Mouse (Mus musculus) kidney, embryonic 16.5 days (tissue): ENCODE data around the gene Agpat3. TPM values are rescaled to one million over a fixed set of nuclear protein-coding genes. Genes with fewer than 3 reads are reported as not detected.
A peak's percentile ranks its signal among the peaks of the same experiment; 100 is the strongest.

Experiments
- ATAC-seq: fragments of 200-750 bp; cut with Nextera tagmentation; 2 replicates; pipeline ENCODE4 v1.8.0; 2017; ENCODE audit warnings: moderate TSS enrichment; ENCODE audit not compliant: low FRiP score, low TSS enrichment
- H3K27ac ChIP-seq: fragments of 300-500 bp; sonication (generic); 2 replicates; pipeline ENCODE4 v1.5.1; 2014; ENCODE audit warnings: low read length
- H3K27me3 ChIP-seq: fragments of 300-500 bp; sonication (generic); 2 replicates; pipeline ENCODE4 v1.6.1; 2014; ENCODE audit warnings: low read length, control low read depth, mixed read lengths; ENCODE audit not compliant: insufficient read depth
- H3K36me3 ChIP-seq: fragments of 300-500 bp; sonication (generic); 2 replicates; pipeline ENCODE4 v1.6.1; 2014; ENCODE audit warnings: low read length, control low read depth, mixed read lengths; ENCODE audit not compliant: insufficient read depth
- H3K4me1 ChIP-seq: fragments of 300-500 bp; sonication (generic); 2 replicates; pipeline ENCODE4 v1.6.1; 2014; ENCODE audit warnings: low read length, control low read depth, mixed read lengths; ENCODE audit not compliant: insufficient read depth
- H3K4me2 ChIP-seq: fragments of 300-500 bp; sonication (generic); replicated peaks from 2 replicates; pipeline ENCODE4 v1.6.1; 2014; ENCODE audit warnings: low read depth, low read length
- H3K4me3 ChIP-seq: fragments of 300-500 bp; sonication (generic); 2 replicates; pipeline ENCODE4 v1.5.1; 2014; ENCODE audit warnings: mild to moderate bottlenecking, low read length
- H3K9ac ChIP-seq: fragments of 300-500 bp; sonication (generic); replicated peaks from 2 replicates; pipeline ENCODE4 v1.6.1; 2014; ENCODE audit warnings: low read length
- H3K9me3 ChIP-seq: fragments of 300-500 bp; sonication (generic); 2 replicates; pipeline ENCODE4 v1.6.1; 2016; ENCODE audit warnings: low read length, control low read depth
- WGBS: fragments of 180-500 bp; shearing (Covaris S2); extraction: QIAGEN DNeasy Blood & Tissue Kit; methylation state at CpG from one replicate; pipeline ENCODE4 v1.1.7; 2014; 5-methylcytosine and 5-hydroxymethylcytosine counted together
- polyA plus RNA-seq: library from polyadenylated mRNA; unstranded; fragments of >200 nt; fragmentation: Nextera tagmentation; extraction: Ambion mirVana; gene quantifications from 2 replicates; pipeline ENCODE4 v1.2.1, GENCODE M21; 2015

Agpat3 gene
- polyA plus RNA-seq, 1 experiment from 2014 or later, result 81.9 TPM

GRCm38 (mm10) chr10:78351564-78351886 lies 764 bp downstream of the Agpat3 start:
- Histone ChIP-seq H3K4me3 (peak overlapping the region; percentile 96), H3K4me1 (peaks cover 63% of the 10 kb centered on the region), H3K9ac (peak overlapping the region; percentile 99), H3K27ac (peak overlapping the region; percentile 91), H3K4me2 (peak overlapping the region; percentile 73), H3K27me3 (no peaks in the 10 kb centered on the region), H3K9me3 (no peaks in the 10 kb centered on the region), H3K36me3 (peaks cover 4% of the 10 kb centered on the region)
- under 1% methylated on average over 13 of the region's 13 CpGs for WGBS
- no peak for ATAC-seq

- H3K4me1 ChIP-seq, result peaks cover 66% of the 10 kb centered on the region
- peaks cover 4% of the 10 kb centered on the region for H3K36me3 ChIP-seq
- H3K27me3 ChIP-seq, result no peaks in the 10 kb centered on the region
- no peak for ATAC-seq
- peak overlapping the region; percentile 91 for H3K27ac ChIP-seq
- H3K4me3 ChIP-seq, result peak overlapping the region; percentile 96
- H3K4me2 ChIP-seq, result peak overlapping the region; percentile 73
- 14% methylated on average over 6 of the region's 6 CpGs for WGBS
- H3K9ac ChIP-seq, result peak overlapping the region; percentile 99
- no peaks in the 10 kb centered on the region for H3K9me3 ChIP-seq
These were observed 1.3 kb downstream of the Agpat3 start for GRCm38 (mm10) chr10:78350796-78351556.

GRCm38 (mm10) chr10:78349464-78350165 lies 2.7 kb downstream of the Agpat3 start:
- Histone ChIP-seq H3K27ac (peak overlapping the region; percentile 91), H3K9ac (peak overlapping the region; percentile 58), H3K27me3 (no peaks in the 10 kb centered on the region), H3K9me3 (no peaks in the 10 kb centered on the region), H3K36me3 (peaks cover 4% of the 10 kb centered on the region), H3K4me3 (peak overlapping the region; percentile 96), H3K4me1 (peaks cover 70% of the 10 kb centered on the region), H3K4me2 (peak overlapping the region; percentile 73)
- 54% methylated on average over 15 of the region's 15 CpGs for WGBS
- ATAC-seq, result peak; percentile 47

- no peak for ATAC-seq
- 81% methylated on average over 5 of the region's 5 CpGs for WGBS
- H3K9ac ChIP-seq, result no peak overlapping the region; the same call in 1 of the 2 replicates
- peaks cover 4% of the 10 kb centered on the region for H3K36me3 ChIP-seq
- peaks cover 62% of the 10 kb centered on the region for H3K4me1 ChIP-seq
- no peaks in the 10 kb centered on the region for H3K9me3 ChIP-seq
- no peak overlapping the region for H3K4me2 ChIP-seq
- H3K4me3 ChIP-seq, result no peak overlapping the region
- peak overlapping the region; percentile 48 for H3K27ac ChIP-seq
- H3K27me3 ChIP-seq, result no peaks in the 10 kb centered on the region
These were observed 4.1 kb downstream of the Agpat3 start for GRCm38 (mm10) chr10:78348211-78348610.

- no peak overlapping the region for H3K9ac ChIP-seq
- no peak overlapping the region for H3K4me3 ChIP-seq
- peaks cover 4% of the 10 kb centered on the region for H3K36me3 ChIP-seq
- ATAC-seq, result 0 out of 2 replicates have a peak, but pooled peaks have one; percentile 7
- H3K27ac ChIP-seq, result peak overlapping the region; percentile 50; the same call in 1 of the 2 replicates
- H3K27me3 ChIP-seq, result no peaks in the 10 kb centered on the region
- H3K9me3 ChIP-seq, result no peaks in the 10 kb centered on the region
- no peak overlapping the region for H3K4me2 ChIP-seq
- WGBS, result 55% methylated on average over 6 of the region's 6 CpGs
- H3K4me1 ChIP-seq, result peaks cover 54% of the 10 kb centered on the region
These were observed 4.8 kb downstream of the Agpat3 start for GRCm38 (mm10) chr10:78347486-78347885.

- Histone ChIP-seq H3K27ac (no peak overlapping the region; the same call in 1 of the 2 replicates), H3K9ac (no peak overlapping the region), H3K9me3 (no peaks in the 10 kb centered on the region), H3K4me1 (peaks cover 44% of the 10 kb centered on the region), H3K4me3 (no peak overlapping the region), H3K27me3 (no peaks in the 10 kb centered on the region), H3K36me3 (peaks cover 4% of the 10 kb centered on the region), H3K4me2 (no peak overlapping the region)
- no peak for ATAC-seq
- WGBS, result 90% methylated on average over 2 of the region's 2 CpGs
These were observed 6.8 kb downstream of the Agpat3 start for GRCm38 (mm10) chr10:78345466-78345865.

GRCm38 (mm10) chr10:78342091-78342490 lies 10.2 kb downstream of the Agpat3 start:
- H3K4me1 ChIP-seq, result peaks cover 22% of the 10 kb centered on the region
- H3K36me3 ChIP-seq, result peaks cover 4% of the 10 kb centered on the region; the same call in 1 of the 2 replicates
- ATAC-seq, result no peak
- no peaks in the 10 kb centered on the region for H3K9me3 ChIP-seq
- no peak overlapping the region for H3K27ac ChIP-seq
- H3K4me2 ChIP-seq, result no peak overlapping the region
- no peak overlapping the region for H3K9ac ChIP-seq
- 96% methylated on average over 1 of the region's 1 CpGs for WGBS
- H3K4me3 ChIP-seq, result no peak overlapping the region
- no peaks in the 10 kb centered on the region for H3K27me3 ChIP-seq

- Histone ChIP-seq H3K4me1 (peaks cover 25% of the 10 kb centered on the region), H3K4me2 (no peak overlapping the region), H3K36me3 (peaks cover 4% of the 10 kb centered on the region; the same call in 1 of the 2 replicates), H3K9me3 (no peaks in the 10 kb centered on the region), H3K9ac (no peak overlapping the region), H3K27ac (no peak overlapping the region), H3K27me3 (no peaks in the 10 kb centered on the region), H3K4me3 (no peak overlapping the region)
- WGBS, result 41% methylated on average over 5 of the region's 5 CpGs
- ATAC-seq, result no peak
These were observed 14.1 kb downstream of the Agpat3 start for GRCm38 (mm10) chr10:78338180-78338579.

- Histone ChIP-seq H3K27ac (0 out of 2 replicates have a peak overlapping the region, but pooled peaks have one; percentile 9), H3K4me2 (no peak overlapping the region), H3K36me3 (peaks cover 4% of the 10 kb centered on the region; the same call in 1 of the 2 replicates), H3K9me3 (no peaks in the 10 kb centered on the region), H3K27me3 (no peaks in the 10 kb centered on the region), H3K4me3 (no peak overlapping the region), H3K9ac (no peak overlapping the region), H3K4me1 (peaks cover 31% of the 10 kb centered on the region)
- 60% methylated on average over 6 of the region's 6 CpGs for WGBS
- ATAC-seq, result 0 out of 2 replicates have a peak, but pooled peaks have one; percentile 70
These were observed 17.2 kb downstream of the Agpat3 start for GRCm38 (mm10) chr10:78334923-78335561.
